In the genomic region with DNA sequence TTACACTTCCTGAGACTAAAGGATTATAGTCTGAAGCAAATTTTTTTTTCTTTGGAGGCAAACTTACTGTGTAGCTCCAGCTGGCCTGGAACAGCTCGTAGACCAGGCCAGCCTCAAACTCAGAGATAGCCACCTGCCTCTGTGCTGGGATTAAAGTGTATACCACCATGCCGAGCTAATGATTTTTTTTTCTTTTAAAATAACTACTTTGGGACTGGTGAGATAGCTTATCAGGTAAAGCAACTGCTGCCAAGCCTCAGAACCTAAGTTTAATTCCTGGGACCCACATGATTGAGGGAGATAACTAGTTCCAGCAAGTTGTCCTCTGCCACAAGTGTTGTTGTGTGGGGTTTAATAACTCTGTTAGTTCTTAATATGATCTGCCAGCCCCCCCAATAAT, we compare ENCODE assay signal across 23 mouse cellular contexts.
DNase-seq lines count a peak whose midpoint lies in the region; ATAC-seq lines count a peak whose summit lies in the region.
"Had no signal": no experiment of that assay in that cellular context is flagged by ENCODE, and none has a peak within 500 bp of the region (broad histone marks: within the 10 kb centered on the region; RNA-seq: fewer than 3 reads in every experiment).

No protein-coding gene starts in this region.

- H3K9ac ChIP-seq in forebrain, embryonic 13.5 days = no peak overlapping the region
- H3K9ac ChIP-seq in liver, embryonic 12.5 days = peak overlapping the region; percentile 64
- H3K9ac ChIP-seq: embryonic facial prominence, embryonic 12.5 days; heart, embryonic 13.5 days; limb, embryonic 15.5 days; midbrain, embryonic 13.5 days; neural tube, embryonic 15.5 days had no signal

- H3K27me3 ChIP-seq in forebrain, embryonic 10.5 days (ENCODE audit: poor library complexity, severe bottlenecking) = no peaks in the 10 kb centered on the region
- no peaks in the 10 kb centered on the region for H3K27me3 ChIP-seq in forebrain, embryonic 13.5 days
- H3K27me3 ChIP-seq in liver, embryonic 12.5 days (replicated peaks) = no peaks in the 10 kb centered on the region
- H3K27me3 ChIP-seq: embryonic facial prominence, embryonic 12.5 days; heart, embryonic 13.5 days; limb, embryonic 15.5 days; midbrain, embryonic 13.5 days; neural tube, embryonic 15.5 days had no signal

- ATAC-seq in forebrain, embryonic 13.5 days = no peak
- ATAC-seq in liver, embryonic 12.5 days = peak; percentile 90
- ATAC-seq in megakaryocyte-erythroid progenitor cell, adult 5-6 weeks (replicated peaks; ENCODE audit: low FRiP score, low TSS enrichment, poor library complexity, severe bottlenecking) = peak; percentile 86
- ATAC-seq: CD4-positive, CD25-positive, alpha-beta regulatory T cell, adult 4 months; hindbrain, postnatal 0 days; midbrain, embryonic 13.5 days had no signal

- H3K27ac ChIP-seq in forebrain, embryonic 10.5 days = peak overlapping the region; percentile 20; the same call in 1 of the 2 replicates
- no peak overlapping the region for H3K27ac ChIP-seq in forebrain, embryonic 13.5 days
- peak overlapping the region; percentile 97 for H3K27ac ChIP-seq in liver, embryonic 12.5 days
- H3K27ac ChIP-seq: embryonic facial prominence, embryonic 12.5 days; heart, embryonic 13.5 days; hindbrain, postnatal 0 days; limb, embryonic 15.5 days; midbrain, embryonic 13.5 days; neural tube, embryonic 15.5 days had no signal

- no peak overlapping the region for H3K4me2 ChIP-seq in forebrain, embryonic 13.5 days
- peak overlapping the region; percentile 54 for H3K4me2 ChIP-seq in liver, embryonic 12.5 days
- H3K4me2 ChIP-seq: embryonic facial prominence, embryonic 12.5 days; heart, embryonic 13.5 days; limb, embryonic 15.5 days; midbrain, embryonic 13.5 days; neural tube, embryonic 15.5 days had no signal

- peaks cover 13% of the 10 kb centered on the region for H3K36me3 ChIP-seq in forebrain, embryonic 10.5 days (replicated peaks)
- no peaks in the 10 kb centered on the region for H3K36me3 ChIP-seq in forebrain, embryonic 13.5 days (ENCODE audit: poor library complexity, severe bottlenecking)
- no peaks in the 10 kb centered on the region; the same call in 1 of the 2 replicates for H3K36me3 ChIP-seq in liver, embryonic 12.5 days
- H3K36me3 ChIP-seq: embryonic facial prominence, embryonic 12.5 days; heart, embryonic 13.5 days; limb, embryonic 15.5 days; midbrain, embryonic 13.5 days; neural tube, embryonic 15.5 days had no signal

- no peak for DNase-seq in forebrain, embryonic 10.5 days (ENCODE audit: extremely low spot score, low spot score)
- peak; percentile 86 for DNase-seq in c-Kit-positive CD71-positive TER-119-positive erythroid progenitor cells, embryonic 14.5 days (ENCODE audit: low spot score)
- DNase-seq in frontal cortex, postnatal 25 days (ENCODE audit: low spot score in 2 of 2) = no peak
- DNase-seq in natural killer cell, adult 2 months (ENCODE audit: low spot score in 2 of 2) = no peak
- DNase-seq in heart, adult 18-20 months = no peak
- DNase-seq: adrenal gland, adult 2 months; cerebellum, adult 11 months; gastrocnemius, postnatal 36 days; kidney, adult 9 months; kidney, postnatal 36 days; retina, postnatal 1 day; right cerebral cortex, postnatal 4 days; thymus, adult 18-20 months had no signal

- H3K9me3 ChIP-seq in forebrain, embryonic 10.5 days = no peaks in the 10 kb centered on the region
- no peaks in the 10 kb centered on the region for H3K9me3 ChIP-seq in forebrain, embryonic 13.5 days (replicated peaks)
- H3K9me3 ChIP-seq in liver, embryonic 12.5 days (replicated peaks) = no peaks in the 10 kb centered on the region
- H3K9me3 ChIP-seq: embryonic facial prominence, embryonic 12.5 days; heart, embryonic 13.5 days; limb, embryonic 15.5 days; midbrain, embryonic 13.5 days; neural tube, embryonic 15.5 days had no signal

- peaks cover 18% of the 10 kb centered on the region for H3K4me1 ChIP-seq in forebrain, embryonic 10.5 days
- peaks cover 5% of the 10 kb centered on the region for H3K4me1 ChIP-seq in forebrain, embryonic 13.5 days
- H3K4me1 ChIP-seq in liver, embryonic 12.5 days = peaks cover 91% of the 10 kb centered on the region
- H3K4me1 ChIP-seq: midbrain, embryonic 13.5 days; neural tube, embryonic 15.5 days had no signal

- H3K4me3 ChIP-seq in forebrain, embryonic 10.5 days = no peak overlapping the region
- H3K4me3 ChIP-seq in forebrain, embryonic 13.5 days = no peak overlapping the region
- no peak overlapping the region for H3K4me3 ChIP-seq in liver, embryonic 12.5 days
- H3K4me3 ChIP-seq: embryonic facial prominence, embryonic 12.5 days; heart, embryonic 13.5 days; limb, embryonic 15.5 days; midbrain, embryonic 13.5 days; neural tube, embryonic 15.5 days had no signal

- WGBS in forebrain, embryonic 10.5 days = 90% methylated on average over 2 of the region's 2 CpGs
- 78% methylated on average over 2 of the region's 2 CpGs for WGBS in forebrain, embryonic 13.5 days
- 15% methylated on average over 2 of the region's 2 CpGs for WGBS in liver, embryonic 12.5 days (ENCODE audit: insufficient replicate concordance)
